Mouse (Mus musculus): Measurements from ENCODE around the gene Ifnz.
"Not testable (repeated sequence)": the region's sequence is repeated elsewhere in the genome, so short reads cannot be mapped to it uniquely, and the experiment has no call there.

The Ifnz gene

DNA sequence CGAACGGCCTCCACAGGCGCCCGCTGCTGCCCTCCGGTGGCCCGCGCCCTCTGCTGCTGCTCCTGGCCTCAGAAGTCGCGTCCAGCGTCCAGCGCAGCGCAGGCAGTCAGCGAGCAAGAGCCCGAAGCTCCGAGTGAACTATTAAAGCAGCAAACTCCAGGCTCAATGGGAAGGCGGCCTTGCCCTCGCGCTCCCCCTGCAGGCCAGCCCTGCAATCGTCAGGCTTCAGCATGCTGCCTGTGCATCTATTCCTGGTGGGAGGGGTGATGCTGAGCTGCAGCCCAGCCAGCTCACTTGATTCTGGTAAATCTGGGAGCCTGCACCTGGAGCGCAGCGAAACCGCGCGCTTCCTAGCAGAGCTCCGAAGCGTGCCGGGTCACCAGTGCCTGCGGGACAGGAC, 6.5 kb downstream of the Ifnz start, which contains the start of gene Gm13277:
Gene Gm13277, plus strand, starts transcription at position 231 of the 400 bp plus-strand sequence.
- DNase-seq, result peak; percentile 79

DNA sequence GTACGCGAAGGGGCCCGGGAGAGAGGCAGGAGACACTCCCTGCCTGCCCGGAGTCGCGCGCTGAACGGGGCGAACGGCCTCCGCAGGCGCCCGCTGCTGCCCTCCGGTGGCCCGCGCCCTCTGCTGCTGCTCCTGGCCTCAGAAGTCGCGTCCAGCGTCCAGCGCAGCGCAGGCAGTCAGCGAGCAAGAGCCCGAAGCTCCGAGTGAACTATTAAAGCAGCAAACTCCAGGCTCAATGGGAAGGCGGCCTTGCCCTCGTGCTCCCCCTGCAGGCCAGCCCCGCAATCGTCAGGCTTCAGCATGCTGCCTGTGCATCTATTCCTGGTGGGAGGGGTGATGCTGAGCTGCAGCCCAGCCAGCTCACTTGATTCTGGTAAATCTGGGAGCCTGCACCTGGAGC, 9.3 kb downstream of the Ifnz start, which contains the start of gene Gm13278:
Gene Gm13278, plus strand, starts transcription at position 301 of the 400 bp plus-strand sequence.
- not testable (repeated sequence) for DNase-seq

- peak; percentile 77 for DNase-seq
Measured at GRCm38 (mm10) chr4:88793936-88794675, 12.2 kb downstream of the Ifnz start, which contains the start of gene Gm13275. Gene Gm13275 (plus strand): TSS chr4:88794487.

DNA sequence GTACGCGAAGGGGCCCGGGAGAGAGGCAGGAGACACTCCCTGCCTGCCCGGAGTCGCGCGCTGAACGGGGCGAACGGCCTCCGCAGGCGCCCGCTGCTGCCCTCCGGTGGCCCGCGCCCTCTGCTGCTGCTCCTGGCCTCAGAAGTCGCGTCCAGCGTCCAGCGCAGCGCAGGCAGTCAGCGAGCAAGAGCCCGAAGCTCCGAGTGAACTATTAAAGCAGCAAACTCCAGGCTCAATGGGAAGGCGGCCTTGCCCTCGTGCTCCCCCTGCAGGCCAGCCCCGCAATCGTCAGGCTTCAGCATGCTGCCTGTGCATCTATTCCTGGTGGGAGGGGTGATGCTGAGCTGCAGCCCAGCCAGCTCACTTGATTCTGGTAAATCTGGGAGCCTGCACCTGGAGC, 15.2 kb downstream of the Ifnz start, which contains the start of gene Gm13279:
Gene Gm13279, plus strand, starts transcription at position 301 of the 400 bp plus-strand sequence.
- DNase-seq, result not testable (repeated sequence)

GRCm38 (mm10) chr4:88799365-88799764, 17.4 kb downstream of the Ifnz start, which contains the start of gene Gm13285:
Gene Gm13285 (plus strand): TSS chr4:88799665.
- not testable (repeated sequence) for DNase-seq

DNA sequence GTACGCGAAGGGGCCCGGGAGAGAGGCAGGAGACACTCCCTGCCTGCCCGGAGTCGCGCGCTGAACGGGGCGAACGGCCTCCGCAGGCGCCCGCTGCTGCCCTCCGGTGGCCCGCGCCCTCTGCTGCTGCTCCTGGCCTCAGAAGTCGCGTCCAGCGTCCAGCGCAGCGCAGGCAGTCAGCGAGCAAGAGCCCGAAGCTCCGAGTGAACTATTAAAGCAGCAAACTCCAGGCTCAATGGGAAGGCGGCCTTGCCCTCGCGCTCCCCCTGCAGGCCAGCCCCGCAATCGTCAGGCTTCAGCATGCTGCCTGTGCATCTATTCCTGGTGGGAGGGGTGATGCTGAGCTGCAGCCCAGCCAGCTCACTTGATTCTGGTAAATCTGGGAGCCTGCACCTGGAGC, 21.0 kb downstream of the Ifnz start, which contains the start of gene Gm13287:
Gene Gm13287, plus strand, starts transcription at position 301 of the 400 bp plus-strand sequence.
- DNase-seq, result not testable (repeated sequence)

DNA sequence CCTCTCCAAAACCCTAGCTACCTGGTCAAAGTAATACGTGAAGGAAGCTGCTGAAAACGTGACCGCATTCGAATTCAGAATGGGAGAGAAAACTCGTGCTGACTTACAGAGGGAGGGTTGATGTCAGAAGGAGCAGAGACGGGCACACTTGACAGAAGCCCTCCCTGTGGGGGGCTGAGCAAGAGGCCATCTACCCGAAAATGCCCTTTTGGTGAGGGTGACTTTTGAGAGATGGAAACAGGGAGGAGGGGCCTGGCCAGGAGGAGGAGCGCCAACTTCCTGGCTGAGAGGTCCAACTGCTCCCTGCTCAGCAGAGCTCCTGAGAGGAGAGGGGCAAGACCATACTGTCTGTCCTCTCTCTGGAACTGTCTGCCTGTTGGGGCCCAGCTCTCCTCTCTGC, 23.3 kb downstream of the Ifnz start, which contains the start of gene Gm13288:
Gene Gm13288, plus strand, starts transcription at position 301 of the 400 bp plus-strand sequence.
- DNase-seq, result not testable (repeated sequence)

GRCm38 (mm10) chr4:88805761-88806160, 23.8 kb downstream of the Ifnz start:
- peak; percentile 52 for DNase-seq

DNA sequence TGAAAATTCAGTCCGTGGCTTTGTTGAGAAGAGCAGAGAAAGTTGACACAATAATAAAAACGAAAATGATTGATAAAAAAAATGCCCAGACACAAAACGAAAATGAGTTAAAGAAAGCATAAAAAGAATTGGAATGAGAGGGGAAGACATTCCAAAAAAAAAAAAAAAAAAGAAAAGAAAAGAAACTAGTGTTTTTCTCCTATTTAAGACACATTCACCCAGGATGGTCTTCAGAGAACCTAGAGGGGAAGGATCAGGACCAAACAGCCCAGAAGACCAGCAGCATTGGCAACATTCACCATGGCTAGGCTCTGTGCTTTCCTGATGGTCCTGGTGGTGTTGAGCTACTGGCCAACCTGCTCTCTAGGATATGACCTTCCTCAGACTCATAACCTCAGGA, 34.0 kb downstream of the Ifnz start, which contains the start of gene Ifna7:
Gene Ifna7, plus strand, starts transcription at position 301 of the 400 bp plus-strand sequence.
- no peak for DNase-seq

DNA sequence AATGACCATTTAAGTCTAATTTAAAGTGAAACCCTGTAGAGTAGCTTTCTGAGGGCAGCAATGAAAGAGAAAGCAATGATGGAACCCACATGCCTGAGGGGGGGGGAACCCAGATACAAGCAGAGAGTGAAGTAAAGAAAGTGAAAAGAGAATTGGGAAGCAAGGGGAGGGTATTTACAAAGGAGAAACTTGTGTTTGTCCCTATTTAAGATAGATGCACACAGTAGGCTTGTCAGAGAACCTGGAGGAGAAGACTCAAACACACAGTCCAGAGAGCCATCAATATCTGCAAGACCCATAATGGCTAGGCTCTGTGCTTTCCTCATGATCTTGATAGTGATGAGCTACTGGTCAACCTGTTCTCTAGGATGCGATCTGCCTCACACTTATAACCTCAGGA, 37.7 kb downstream of the Ifnz start, which contains the start of gene Ifna11:
Gene Ifna11, plus strand, starts transcription at position 301 of the 400 bp plus-strand sequence.
- DNase-seq, result no peak

- DNase-seq, result no peak
Measured at GRCm38 (mm10) chr4:88822995-88823394, 41.1 kb downstream of the Ifnz start.

GRCm38 (mm10) chr4:88827116-88827515, 45.2 kb downstream of the Ifnz start, which contains the start of gene Ifna6:
Gene Ifna6 (plus strand): TSS chr4:88827416.
- not testable (repeated sequence) for DNase-seq

DNA sequence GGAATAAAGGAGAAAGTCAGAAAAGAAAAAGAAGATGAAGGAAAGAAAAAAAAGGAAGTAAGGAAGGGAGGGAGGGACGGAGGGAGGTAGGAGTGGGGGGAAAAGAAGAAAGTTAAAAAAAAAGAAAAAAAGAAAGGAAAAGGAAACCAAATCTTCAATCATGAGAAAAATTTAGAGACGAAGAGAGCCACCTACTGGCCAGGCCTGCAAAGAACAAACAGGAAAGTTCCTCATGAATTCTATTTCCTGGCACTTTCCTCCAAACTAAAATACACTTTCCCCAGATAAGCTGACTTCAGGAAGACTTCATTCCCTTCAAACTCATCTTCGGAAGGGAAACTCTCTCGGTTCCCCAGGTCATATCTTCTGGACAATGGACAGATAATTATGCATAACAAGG, 48.6 kb downstream of the Ifnz start:
- peak; percentile 3 for DNase-seq
